Mouse (Mus musculus) liver, adult (tissue): ENCODE results near the gene Hexdc.

Experiments used
- GATA4 ChIP-seq: IDR thresholded peaks from 2 replicates; pipeline ENCODE4 v1.6.1; 2014; ENCODE audit warnings: mild to moderate bottlenecking, low read length; ENCODE audit not compliant: insufficient replicate concordance

The Hexdc gene

DNA sequence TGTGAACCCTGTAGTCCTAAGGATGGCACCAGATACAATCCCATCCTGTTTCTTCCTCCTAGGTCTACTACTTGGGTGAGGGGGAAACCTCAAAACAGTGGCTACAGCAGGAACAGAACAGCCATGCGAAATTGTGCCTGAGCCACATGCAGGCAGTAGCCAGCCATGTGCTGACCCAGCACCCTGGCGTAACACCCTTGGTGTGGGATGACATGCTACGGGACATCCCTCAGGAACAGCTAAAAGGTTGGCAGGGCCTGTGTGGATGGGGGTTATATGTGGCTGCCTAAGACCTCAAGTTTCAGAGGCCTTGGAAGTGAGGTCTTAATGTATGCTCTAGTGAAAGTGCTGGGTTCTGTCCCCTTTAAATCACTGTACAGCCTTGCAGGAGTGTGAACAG lies 12.6 kb downstream of the Hexdc start:
- TF ChIP-seq GATA4: no peak

DNA sequence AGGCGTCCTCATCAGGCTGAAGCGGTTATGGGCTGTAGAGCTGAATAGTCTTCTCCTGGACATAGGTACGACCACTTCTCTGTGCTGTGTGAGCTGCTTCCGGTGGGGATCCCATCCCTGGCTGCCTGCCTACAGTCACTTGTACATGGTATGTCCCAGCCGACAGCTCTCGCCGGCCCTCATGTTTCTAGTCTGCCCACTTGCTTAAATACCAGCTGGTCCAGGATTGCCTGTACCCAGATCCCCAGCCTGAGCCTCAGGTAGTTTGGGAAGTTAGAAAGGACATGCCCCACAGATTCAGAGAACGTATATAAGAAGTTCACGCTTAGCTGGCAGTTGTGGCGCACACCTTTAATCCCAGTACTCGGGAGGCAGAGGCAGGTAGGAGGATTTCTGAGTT lies 15.5 kb downstream of the Hexdc start:
- no peak for TF ChIP-seq GATA4

GRCm38 (mm10) chr11:121220771-121221170 lies 16.5 kb downstream of the Hexdc start:
- no peak for TF ChIP-seq GATA4

DNA sequence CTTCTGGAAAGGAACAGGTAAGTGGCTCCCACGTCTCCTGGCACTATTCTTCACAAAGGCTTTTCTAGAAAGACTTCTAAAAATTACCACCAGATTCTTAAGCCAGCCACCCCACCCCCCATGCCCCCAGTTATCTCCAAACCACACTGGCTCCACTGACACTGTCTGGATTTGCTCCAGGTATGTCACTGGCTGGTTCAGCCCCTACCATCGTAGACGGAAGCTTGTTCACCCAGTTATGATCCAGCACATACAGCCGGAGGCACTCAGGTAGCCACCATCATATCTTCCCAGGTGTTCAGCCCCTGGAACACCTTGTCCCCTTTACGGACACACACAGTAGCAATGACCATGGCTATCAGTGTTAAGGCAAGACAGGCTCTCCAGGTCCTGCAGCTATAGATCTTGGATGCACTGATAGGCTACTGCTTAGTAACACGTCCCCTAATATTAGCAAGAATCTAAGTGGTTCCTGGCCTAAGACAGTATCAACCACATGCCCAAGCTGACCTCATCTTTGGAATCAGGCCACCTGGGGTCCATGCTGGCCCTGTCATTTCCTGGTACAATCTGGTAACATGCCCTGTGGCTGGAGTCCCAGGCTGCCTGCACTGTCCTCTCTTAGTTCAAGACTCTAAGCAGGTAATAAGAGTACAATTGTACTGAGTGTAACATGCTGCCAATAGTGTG lies 17.2 kb downstream of the Hexdc start:
- no peak for TF ChIP-seq GATA4

DNA sequence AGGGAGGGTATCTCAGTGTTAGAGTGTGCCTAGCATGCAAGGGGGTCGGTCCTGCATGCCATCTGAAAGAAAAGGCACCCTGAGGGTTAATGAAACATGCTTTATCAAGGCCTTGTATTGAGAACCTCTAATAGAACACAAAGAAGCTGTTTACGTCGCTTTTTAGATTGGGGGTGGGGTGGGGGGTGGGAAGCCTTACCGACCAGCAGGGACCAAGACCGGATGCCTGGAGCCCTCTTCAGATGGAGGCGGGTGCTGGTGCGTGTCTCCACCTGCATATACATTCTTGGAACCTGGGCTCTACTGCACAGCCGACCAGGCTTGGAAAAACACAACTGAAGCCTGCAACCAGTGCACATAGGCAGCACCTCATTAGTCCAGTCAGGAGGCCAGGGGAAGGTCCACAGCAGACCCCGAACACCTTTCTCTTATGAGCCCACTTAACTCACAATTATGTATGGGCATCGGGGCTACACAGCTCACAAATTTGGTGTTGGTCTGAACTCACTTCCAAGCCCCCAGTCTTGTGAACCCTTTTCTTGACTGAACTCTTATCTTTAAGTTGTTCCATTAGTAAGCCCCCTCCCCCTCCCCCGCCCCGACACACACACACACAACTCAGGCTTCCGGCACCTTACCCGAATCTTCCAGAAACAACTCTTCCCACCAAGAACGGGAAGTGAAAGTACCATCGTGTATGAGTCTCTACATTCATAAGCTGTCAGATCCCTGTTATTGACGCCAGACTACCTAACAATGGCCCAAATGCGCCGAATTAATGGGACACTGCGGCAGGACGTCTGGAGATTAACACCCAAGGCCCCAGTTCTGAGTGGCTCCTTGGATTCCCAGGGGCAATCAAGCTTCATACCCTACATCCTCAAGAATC lies 24.1 kb downstream of the Hexdc start:
- TF ChIP-seq GATA4: no peak

GRCm38 (mm10) chr11:121229018-121229439 lies 24.8 kb downstream of the Hexdc start, which contains the start of gene Cybc1:
Gene Cybc1, minus strand, starts transcription at chr11:121229322.
- TF ChIP-seq GATA4: no peak

DNA sequence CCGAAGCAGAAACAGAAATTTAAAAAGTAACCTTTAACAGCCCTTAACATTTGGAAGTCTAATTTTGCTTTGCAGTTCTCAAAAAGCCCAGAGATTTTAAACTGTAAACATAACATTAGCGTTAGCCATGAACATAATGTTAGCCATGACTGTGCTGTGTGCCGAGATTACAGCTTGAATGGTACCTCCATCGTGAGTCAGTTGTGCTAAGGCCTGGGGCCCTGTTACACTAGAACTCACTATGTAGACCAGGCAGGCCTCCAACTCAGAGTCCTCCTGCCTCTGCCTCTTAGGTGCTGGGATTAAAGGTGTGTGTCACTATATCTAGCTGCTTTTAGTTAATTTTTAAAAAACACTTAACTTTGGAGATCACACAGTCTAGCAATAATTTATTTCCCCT lies 27.0 kb downstream of the Hexdc start:
- TF ChIP-seq GATA4: no peak

GRCm38 (mm10) chr11:121231628-121232291 lies 27.5 kb downstream of the Hexdc start:
- no peak for TF ChIP-seq GATA4

- TF ChIP-seq GATA4: no peak
Observed at GRCm38 (mm10) chr11:121232706-121233105, 28.5 kb downstream of the Hexdc start.

DNA sequence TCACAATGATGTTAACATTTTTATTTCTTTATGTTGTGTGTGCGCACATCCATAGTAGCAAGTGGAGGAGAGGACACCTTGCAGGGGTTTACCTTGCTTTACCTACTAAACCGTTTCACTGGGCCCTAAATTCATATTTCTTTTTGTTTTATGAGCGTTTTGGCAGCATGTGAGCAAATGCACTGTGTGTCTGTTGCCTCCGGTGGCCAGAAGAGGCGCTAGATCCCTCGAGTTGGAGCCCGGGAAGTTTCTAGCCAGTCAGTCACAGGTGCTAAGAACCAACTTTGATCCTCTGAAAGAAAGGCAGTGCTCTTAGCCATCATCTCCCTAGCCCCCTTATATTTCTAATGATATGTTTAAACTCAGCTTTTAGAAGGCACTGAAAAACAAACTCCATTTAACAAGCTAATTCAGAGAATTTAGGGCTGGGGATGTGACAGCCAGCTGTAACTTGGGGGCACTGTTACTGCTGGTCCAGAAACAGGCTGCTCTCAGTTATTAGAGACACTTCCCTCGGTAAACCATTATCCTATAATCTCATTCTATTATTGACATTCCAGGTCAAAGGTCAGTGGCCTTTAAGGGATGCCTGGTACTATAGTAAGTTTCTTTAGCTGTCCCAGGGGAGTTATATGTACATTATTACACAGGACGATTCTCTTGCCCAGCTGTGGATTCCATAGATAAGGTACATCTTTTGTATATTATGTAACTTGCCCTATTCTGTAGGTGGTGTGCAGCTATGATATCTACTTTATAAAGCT lies 31.4 kb downstream of the Hexdc start:
- TF ChIP-seq GATA4: no peak

- no peak for TF ChIP-seq GATA4
Observed at GRCm38 (mm10) chr11:121236564-121237344, 32.5 kb downstream of the Hexdc start, which contains the start of gene Narf. Gene Narf, plus strand, starts transcription at chr11:121237253.

- no peak for TF ChIP-seq GATA4
Observed at GRCm38 (mm10) chr11:121237345-121238128, 33.3 kb downstream of the Hexdc start.

DNA sequence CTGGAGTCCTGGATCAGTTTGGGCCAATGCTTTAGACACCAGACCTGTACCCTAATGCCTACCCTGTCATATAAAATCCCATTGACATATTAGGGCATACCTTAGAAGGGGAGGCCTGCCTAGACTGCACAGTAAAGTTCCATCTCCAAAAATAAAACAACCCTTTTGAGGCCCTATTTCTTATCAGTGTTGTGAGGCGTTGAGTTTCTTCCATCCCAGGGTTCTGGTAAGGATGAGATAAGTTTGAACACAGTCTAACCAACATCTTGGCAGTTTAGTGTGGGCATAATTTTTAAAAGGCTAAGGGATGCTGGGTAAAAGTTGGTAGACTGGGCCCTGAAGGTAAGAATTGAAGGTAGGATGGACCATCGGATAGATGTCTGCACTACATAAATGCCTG lies 35.4 kb downstream of the Hexdc start:
- no peak for TF ChIP-seq GATA4

GRCm38 (mm10) chr11:121250196-121250595 lies 46.0 kb downstream of the Hexdc start:
- TF ChIP-seq GATA4: no peak
